Mouse (Mus musculus) ovary, postnatal 14 days (tissue): ENCODE results near the gene Prrg4.
A peak's percentile ranks its signal among the peaks of the same experiment; 100 is the strongest.
"Not testable (repeated sequence)": the region's sequence is repeated elsewhere in the genome, so short reads cannot be mapped to it uniquely, and the experiment has no call there.

Experiments used
- DNase-seq: peaks from one replicate; pipeline ENCODE4 v3.0.0; 2022; ENCODE audit warnings: low spot score

The Prrg4 gene

GRCm38 (mm10) chr2:104841736-104842135 lies 7.9 kb downstream of the Prrg4 start:
- DNase-seq = no peak

GRCm38 (mm10) chr2:104840974-104841373 lies 8.7 kb downstream of the Prrg4 start:
- DNase-seq = no peak

GRCm38 (mm10) chr2:104832486-104832885 lies 17.2 kb downstream of the Prrg4 start:
- DNase-seq = no peak

- DNase-seq = no peak
Measured at GRCm38 (mm10) chr2:104826191-104826590, 23.5 kb downstream of the Prrg4 start.

GRCm38 (mm10) chr2:104818763-104819162 lies 30.9 kb downstream of the Prrg4 start:
- DNase-seq = not testable (repeated sequence)

GRCm38 (mm10) chr2:104817555-104818330 lies 31.9 kb downstream of the Prrg4 start:
- DNase-seq = no peak

GRCm38 (mm10) chr2:104816866-104817439 lies 32.7 kb downstream of the Prrg4 start:
- DNase-seq = peak; percentile 86

- no peak for DNase-seq
Measured at GRCm38 (mm10) chr2:104816371-104816827, 33.3 kb downstream of the Prrg4 start, which contains the start of gene Qser1. Gene Qser1, minus strand, starts transcription at chr2:104816760.

- peak; percentile 20 for DNase-seq
Measured at GRCm38 (mm10) chr2:104815561-104816370, 33.9 kb downstream of the Prrg4 start.

GRCm38 (mm10) chr2:104814181-104814951 lies 35.3 kb downstream of the Prrg4 start:
- no peak for DNase-seq

GRCm38 (mm10) chr2:104805435-104805834 lies 44.2 kb downstream of the Prrg4 start:
- no peak for DNase-seq
